Mouse (Mus musculus) A20 (cell line): Measurements from ENCODE around the gene Tubb4b.

ENCODE experiments used
- DNase-seq: peaks from one replicate; pipeline ENCODE4 v3.0.0-alpha.2; 2011; ENCODE audit warnings: low read depth, low spot score

The Tubb4b gene

DNA sequence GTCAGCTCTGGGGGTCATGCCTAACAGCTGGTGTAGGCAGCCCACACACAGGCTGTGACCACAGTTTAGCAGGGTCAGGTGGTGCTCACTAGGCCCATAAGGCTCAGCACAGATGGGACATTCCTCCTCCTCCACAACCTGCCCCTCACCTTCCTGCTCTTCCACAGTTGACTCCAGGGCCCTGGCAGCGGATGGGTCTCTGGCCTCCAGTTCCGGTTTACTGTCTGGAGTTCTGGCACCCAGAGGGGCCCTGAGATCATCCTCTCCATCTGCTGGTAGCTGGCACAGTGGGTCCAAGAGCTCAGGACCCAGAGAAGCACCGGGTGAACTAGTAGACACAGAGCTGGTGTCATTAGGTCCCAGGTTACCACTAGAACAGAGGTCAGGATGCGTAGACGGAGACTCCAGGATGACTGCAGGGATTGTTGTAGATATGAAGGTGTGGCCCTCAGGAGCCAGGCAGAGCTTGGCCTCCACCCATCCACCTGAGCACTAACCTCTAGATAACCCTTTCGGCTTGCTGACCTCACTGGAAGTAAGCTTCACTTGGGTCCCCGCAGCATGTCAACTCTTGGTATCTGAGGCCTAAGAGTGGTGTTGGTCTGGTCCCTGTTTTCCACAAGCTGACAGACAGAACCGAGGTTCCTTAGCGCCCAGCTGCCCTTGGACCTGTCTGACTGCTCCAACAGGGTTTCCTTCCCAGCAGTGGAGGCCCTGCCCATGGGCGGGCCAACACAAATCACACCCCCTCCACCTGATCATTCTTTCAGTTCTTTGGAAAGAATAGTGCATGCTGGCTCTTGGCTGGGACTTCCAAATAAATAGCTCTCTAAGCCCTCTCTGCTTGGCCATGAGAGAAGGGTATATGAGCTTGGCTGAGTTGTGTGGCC is 21.9 kb upstream of the Tubb4b start, which contains the start of gene AL732309.1:
Gene AL732309.1, minus strand, starts transcription at position 681 of the 890 bp plus-strand sequence.
- DNase-seq: no peak

DNA sequence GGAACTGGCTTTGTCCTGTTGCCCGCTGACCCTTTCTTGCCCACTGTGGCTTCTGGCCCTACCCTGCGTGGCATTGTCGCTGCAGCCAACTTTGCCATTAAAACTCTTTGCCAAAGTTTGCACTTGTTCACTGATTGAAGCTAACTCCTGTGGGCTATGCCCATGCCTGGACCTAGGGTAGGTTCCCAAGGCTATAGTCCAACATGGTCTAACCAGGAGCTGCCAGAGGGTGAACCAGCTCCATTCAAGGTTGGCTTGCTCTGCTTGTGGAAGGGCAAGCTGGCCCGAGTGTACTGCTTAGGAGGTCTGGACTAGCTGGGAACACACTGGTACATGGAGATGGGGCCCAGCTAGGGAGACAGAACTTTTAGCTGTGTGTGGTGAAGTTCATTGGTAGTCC is 19.6 kb upstream of the Tubb4b start:
- no peak for DNase-seq

DNA sequence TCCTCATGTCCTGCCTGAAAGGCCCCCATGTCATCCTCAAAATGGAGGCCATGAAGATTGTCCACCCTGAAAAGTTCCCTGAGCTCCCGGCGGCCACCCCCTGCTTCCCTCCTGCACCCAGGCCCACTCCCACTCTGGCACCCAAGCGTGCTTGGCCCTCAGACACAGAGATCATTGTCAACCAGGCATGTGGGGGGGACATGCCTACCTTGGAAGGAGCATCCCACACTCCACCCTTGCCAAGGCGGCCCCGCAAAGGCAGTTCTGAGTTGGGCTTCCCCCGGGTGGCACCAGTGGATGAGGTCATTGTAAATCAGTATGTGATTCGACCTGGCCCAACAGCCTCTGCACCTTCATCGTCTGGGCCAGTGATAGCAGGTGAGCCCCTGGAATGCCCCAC is 18.8 kb upstream of the Tubb4b start:
- DNase-seq: no peak

DNA sequence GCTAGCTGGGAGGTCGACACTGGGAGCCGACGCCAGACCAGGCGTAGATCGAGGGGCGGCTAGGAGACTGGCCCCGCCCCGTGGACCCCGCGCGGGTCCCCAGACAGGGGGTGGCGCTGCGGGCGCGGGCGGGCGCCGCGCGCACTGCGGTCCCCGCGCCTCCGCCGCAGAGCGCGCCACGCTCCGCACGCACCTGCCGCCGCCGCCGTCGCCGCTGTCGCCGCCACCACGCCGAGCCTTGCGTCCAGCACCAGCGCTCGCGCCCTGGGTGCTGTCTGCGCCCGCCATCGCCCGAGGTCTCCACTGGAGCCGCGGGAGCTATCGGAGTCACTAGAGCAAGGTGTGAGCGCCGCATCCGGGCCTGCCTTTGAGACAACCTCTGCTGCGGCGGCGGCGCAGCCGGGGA is 17.6 kb upstream of the Tubb4b start, which contains the start of the genes Rnf208 and Cysrt1:
Gene Rnf208, plus strand, starts transcription at position 155 of the 406 bp plus-strand sequence.
Gene Cysrt1, minus strand, starts transcription at position 352 of the 406 bp plus-strand sequence.
- peak; percentile 8 for DNase-seq

DNA sequence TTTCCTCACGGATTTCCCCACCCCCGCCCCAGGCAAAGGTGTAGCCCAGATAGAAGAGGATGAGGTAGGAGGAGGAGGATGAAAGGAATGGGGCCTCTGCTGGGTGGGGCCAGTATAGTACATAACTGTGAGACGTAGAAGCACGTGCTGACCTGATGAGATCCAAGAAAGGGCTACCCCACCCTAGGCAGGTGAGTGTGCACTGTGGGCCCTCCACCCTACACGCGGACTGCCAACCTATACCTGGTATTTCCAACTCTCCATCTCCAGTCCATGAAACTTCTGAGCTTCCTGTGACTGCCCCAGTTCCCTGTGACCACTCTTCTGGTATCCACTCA is 16.9 kb upstream of the Tubb4b start:
- DNase-seq: no peak

DNA sequence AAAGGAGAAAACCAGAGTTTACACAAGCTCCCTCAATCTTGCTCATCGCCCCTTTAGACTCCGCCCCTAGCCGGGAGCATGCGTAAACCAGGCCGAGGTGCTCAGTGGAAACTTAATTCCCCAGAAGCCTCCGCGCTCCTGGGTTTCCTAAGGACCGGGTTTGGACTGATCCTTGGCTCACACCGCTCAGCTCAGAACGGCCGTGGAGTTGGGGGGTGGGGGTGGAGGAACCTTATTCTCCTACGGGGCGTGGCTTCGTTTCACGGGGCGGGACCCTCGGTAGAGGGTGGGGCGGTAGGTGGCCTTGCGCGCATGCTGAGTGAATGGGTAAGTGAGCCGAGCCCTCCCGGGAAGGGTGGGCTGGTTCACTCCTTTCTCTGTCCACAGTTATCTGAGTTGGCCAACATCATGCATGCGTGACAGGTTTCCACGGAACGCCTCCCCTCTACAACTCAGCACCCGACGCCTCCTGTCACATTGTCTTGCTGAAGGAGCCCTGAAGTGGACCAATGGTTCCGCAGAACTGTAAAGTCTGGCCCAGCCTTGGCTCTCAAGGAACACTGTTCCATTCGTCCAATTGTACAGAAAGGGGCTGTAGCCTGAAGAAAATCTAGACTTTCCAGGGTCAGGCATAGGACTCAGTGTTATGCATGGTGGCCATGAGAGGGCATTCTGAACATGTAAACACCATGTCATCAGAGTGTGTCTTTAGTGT is 16.4 kb upstream of the Tubb4b start:
- peak; percentile 84 for DNase-seq

DNA sequence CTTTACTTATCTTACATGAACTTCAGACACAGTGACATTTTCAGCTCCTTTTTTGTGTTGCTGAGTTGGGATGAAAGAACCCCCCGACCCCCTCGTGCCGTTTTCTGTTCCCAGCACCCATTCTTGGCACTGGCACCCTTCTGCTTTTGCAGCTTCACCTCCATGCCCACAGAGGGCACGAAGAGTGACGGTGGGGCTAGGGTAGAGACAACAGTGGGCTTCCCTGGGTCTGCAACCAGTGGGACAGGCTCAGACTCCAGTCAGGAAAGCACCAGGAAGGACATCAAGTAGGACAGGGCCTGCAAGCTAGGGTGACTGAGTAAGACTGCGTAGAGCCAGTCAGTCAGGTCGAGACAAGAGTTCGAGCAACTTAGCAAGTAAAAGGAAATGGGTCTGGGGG is 15.8 kb upstream of the Tubb4b start:
- no peak for DNase-seq

DNA sequence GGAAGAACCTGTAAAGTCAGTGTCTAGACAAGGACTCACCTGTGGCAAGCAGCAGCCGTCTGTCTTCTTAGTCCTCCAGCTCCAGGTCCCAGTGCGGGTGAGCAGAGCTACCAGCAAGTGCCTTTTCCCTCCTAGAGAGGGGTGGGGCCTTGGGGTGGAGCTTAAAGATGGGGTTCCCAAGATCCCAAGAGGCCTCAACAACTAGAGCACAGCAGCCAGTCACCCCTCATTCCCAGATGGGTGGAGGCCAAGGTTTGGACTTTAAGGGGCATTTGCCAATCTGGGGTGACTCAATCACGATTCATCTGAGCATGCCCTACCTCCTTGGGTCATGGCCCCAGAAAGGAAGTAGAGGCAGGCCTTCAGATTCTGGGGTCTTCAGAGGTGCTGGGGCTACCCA is 15.3 kb upstream of the Tubb4b start:
- DNase-seq: no peak

DNA sequence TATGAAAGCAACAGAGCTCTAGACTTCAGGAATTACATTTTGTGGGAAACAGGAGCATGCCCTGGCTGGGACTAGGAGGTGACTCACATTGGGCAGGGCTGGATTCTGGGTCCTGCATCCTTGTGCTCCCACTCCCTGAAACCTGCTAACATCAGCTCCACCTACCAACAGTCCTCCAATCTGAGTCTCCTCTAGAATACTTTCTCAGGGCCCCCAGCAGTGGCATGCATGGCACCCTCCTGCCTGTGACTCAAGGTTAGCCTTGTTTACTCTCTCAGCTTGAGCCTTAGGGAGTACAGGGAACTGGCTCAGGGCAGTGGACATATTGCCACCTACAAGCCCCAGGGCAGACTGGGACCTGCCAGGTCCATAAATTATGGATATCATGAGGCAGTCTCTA is 13.6 kb upstream of the Tubb4b start:
- no peak for DNase-seq

DNA sequence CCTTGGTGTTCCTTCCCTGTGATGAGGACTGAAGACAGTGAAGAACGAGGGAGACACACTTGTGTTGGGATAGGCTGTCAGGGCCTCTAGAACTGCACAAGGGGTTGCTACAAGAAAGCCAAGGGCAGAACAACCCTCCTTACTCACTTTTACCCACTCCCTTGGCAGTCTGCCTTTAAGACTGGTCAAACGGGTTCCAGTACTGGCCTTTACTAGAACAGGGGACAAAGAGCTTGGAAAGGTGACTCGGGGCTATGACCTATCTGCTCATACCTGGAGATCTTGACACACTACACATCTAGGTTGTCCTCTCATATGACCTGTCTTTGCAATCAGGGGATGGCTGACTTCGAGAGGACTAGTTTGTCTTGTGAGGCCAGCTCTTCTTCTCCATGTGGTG is 13.0 kb upstream of the Tubb4b start:
- DNase-seq: no peak

DNA sequence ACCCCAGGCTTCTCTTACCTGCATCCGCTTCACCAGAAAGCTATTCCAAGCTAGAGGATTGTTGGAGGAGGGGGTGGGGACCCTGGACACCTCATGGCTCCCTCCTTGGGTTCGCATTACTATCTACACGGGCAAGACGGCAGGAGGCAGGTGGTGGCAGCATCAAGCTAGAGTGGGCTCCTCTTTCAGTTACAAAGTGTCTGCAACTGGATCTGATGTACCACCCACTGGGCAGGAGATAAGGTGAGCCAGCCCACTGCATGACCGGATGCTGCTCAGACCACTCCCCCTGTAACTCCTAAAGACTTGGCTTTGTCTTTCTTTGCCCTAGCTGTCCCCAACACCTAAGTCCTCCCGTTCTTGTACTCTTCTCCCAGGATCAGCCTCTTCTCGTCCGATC is 12.1 kb upstream of the Tubb4b start, which contains the start of gene Rnf224:
Gene Rnf224, minus strand, starts transcription at position 174 of the 400 bp plus-strand sequence.
- no peak for DNase-seq

DNA sequence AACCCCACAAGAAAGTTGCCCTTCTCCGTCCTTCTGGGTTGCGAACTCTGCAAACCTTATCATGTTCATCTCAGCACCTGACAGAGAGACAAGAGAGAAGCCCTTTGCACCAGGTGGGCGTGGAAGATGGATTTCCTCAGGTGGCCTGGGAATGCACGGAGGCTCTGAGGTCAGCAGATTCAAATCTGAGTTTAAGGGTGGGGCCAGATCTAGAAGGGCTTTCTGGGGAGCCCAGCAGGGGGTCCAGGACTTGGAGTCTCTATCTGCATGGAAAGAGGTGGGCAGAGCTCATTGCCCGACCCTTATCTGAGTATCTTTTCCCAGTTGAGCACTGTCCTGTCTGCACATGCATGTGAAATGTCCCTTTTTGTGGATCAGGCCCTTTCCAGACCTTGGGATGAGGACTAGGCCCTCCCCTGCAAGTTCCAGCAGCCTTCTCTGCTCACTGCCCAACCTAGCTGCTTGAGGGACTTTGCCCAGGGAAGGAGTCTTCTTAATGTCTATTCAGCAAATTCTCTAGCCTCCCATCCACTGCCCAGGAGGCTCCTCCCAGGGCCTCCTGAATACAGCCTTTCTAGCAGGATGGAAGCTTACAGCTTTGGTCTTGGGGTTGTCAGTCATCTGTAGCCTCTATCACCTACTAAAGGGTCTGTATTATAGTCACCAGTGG is 10.2 kb upstream of the Tubb4b start:
- DNase-seq: no peak

DNA sequence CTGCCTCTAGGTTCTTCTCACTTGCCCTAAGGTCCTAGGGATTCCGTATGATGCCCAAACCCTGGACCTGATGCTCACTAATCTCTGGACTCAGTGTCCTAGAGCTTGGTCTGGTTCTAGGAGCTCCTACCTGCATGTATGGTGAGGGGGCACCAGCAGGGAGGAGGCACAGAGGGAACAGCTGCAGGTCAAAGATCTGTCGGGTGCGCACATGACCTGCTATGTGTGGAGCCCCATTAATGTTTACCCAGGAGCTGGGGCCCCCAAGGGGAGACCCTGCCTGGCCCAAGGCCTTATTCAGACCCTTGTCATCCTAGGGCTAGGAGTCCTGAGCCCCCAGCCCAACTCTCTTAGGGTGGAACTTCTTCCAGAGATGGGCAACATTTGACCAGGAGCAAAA is 9.5 kb upstream of the Tubb4b start, which contains the start of gene Slc34a3:
Gene Slc34a3, minus strand, starts transcription at position 315 of the 400 bp plus-strand sequence.
- DNase-seq: no peak

DNA sequence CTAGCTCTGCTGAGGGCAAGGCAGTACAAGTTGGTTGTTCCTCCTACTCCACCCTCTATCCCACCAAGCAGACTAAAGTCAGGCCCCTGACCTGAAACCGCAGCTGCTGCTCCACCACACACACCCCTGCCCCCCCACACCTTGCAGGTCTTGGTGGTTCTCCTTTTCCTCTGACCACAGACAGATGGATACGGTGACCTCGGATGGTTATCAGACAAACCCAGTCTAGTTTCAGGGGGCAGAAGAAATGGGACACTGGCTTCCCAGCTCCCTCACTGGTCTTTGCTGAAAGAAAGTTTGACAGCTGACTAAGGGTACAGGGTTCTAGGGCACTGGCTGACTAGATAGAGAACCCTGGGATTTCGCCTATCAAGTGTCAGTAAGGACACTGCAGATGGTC is 8.9 kb upstream of the Tubb4b start:
- DNase-seq: no peak

DNA sequence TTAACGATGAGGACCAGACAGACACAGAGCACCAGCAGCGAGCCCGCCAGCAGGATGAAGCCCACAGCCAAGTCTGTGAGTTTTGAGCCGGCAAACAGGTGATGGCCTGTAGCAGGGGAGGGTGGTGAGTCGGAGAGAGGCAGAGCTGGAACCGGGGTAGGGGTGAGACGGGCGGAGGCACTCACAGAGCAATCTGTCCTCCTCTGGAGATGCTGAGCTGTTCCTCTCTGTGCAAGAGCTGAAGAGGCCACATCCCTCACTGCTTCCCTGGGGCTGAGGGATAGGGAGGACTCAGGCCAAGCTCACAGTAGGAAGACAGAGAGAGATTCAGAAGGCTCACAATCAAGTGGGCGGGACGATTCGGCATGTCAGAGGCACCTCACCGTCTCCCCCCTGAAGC is 6.5 kb upstream of the Tubb4b start:
- no peak for DNase-seq

DNA sequence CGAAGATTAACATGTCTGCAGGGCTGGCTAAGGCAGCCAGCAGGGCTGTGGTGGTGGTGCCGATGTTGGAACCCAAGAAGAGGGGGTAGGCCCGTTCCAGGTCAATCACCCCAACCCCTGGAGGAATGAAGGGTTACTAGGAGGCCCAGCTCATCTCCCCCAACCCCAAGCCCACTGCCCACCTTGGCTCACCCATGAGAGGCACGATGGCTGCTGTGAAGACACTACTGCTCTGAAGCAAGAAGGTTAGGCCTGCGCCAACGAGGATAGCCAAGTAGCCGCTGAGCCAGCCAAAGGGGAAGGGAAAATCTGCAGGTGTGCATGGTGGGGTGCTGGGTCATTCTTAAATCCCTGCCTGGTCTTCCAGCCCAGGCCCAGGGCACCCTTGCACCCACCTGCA is 6.1 kb upstream of the Tubb4b start:
- no peak for DNase-seq

DNA sequence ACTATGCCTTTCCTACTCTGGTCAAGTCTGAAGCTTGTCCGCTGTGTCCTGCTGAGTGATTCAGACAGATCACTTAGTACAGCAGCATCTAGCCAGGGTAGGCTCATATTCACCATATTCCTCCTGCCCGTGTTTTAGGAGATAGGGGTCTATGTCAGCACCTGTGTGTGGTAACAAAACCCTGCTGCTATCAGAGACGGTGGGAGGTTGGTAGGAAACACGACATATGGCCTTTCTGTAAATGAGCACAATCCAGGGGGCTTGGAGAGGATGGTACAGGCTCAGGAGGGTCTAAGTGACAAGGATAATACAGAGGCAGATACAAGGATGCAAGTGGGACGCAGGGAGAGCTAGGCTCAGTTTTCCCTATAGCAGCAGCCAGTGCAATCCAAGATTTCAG is 5.1 kb upstream of the Tubb4b start:
- no peak for DNase-seq

DNA sequence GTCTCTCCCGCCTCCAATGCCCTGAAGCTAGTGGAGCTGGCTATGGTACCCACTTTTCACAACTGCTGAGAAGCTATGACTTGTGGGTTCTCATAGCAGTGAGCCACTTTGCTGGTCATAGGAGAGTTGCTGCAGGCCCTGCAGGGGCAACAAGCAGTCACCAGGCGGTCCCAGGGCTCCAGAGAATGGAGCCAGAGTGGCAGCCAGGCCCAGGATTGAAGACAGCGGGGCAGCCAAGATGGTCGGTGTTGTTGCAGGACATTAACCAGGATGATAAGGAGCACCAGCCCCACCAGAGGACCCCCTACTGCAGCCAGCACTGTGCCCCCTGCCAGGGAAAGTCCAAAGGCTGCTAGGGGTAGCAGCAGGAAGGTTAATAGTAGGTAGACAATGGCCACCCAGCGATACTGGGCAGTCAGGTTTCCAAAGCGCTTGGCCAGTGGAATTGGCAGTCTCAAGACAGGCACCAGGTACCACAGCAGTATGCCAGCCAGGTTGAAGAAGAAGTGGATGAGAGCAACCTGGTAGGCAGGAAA is 4.6 kb upstream of the Tubb4b start:
- DNase-seq: no peak

DNA sequence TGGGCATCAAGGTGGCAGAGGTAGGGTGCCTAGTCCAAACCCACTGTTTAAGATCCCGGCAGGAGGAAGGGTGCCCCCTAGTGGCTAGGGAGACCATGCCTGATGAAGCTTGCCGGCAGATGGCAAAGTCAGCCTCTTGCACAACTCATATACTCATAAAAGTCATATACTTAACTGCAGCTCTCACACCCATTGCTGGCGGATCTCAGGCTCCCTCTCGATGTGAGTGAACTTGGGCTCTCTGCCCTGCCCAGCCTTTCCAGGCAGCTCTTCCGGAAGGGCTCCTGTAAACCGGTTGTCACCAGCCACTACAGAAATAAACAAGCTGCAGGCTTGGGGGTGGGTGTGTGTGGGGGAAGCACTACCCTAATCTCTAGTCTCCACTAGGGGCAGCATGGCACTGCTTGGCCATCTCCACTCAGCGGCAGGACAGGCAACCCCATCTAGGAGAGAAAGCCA is 4.0 kb upstream of the Tubb4b start:
- peak; percentile 94 for DNase-seq

DNA sequence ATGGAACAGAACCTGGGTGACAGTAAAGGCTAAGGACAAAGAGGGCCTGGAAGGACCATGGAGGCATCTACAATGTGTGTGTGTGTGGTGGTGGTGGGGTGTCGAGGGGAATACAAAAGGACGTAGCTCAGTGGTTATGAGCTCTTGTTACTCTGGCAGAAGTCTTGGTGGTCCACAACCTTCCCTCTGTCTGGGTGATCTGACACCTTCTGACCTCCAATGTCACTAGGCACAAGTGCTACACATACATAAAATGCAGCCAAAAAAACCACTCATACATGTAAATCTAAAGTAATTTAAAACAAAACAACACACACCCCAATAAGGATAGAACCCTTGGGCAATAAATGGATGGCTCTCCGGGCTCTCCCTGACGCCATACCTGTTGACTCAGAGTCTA is 2.9 kb upstream of the Tubb4b start:
- no peak for DNase-seq

DNA sequence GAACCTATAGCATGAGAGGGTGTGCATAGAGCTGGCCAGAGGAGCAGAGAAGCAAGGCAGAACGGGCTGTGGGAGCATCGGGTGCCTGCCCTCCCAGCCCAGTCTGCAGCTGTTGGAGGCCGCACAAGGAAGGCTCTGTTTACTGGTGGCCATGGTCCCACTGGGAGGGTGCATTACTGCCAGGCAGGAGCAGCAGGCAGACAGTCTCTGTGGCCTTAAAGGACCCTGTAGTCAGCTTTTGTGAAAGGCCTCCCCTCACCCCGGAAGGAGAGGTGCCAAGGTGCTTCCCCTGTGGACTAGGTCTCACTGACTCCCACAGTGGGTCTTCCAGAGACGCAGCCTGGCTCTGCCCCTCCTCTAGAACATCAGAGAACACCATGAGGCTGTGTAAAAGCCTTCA is 2.4 kb upstream of the Tubb4b start:
- DNase-seq: no peak
